Mouse (Mus musculus): Measurements from ENCODE around the gene Baz2b. TPM values are rescaled to one million over a fixed set of nuclear protein-coding genes. Genes with fewer than 3 reads are reported as not detected.

Baz2b gene
- polyA plus RNA-seq (2016; fragmentation: Nextera tagmentation; extraction: Ambion mirVana): 71.2 and 76.3 TPM in 2 replicates

- H3K27ac ChIP-seq: peak within 1 kb of the TSS; percentile 89
- peak within 1 kb of the TSS; percentile 95 for H3K9ac ChIP-seq
- no peaks in the 10 kb centered on the region for H3K9me3 ChIP-seq
- peak; percentile 81 for ATAC-seq (ENCODE audit: insufficient number of reproducible peaks, insufficient read depth, low FRiP score, low TSS enrichment)
- H3K4me2 ChIP-seq (replicated peaks): peak within 1 kb of the TSS; percentile 82
- peaks cover 20% of the 10 kb centered on the region; the same call in 1 of the 2 replicates for H3K36me3 ChIP-seq
- H3K27me3 ChIP-seq: no peaks in the 10 kb centered on the region
- peaks cover 22% of the 10 kb centered on the region for H3K4me1 ChIP-seq
- WGBS: 2% methylated on average over 76 of the region's 109 CpGs
- peak within 1 kb of the TSS; percentile 95 for H3K4me3 ChIP-seq
Observed at GRCm38 (mm10) chr2:60209703-60210651, at the start of gene Baz2b, which contains the start of gene March7. Gene Baz2b (minus strand): TSS chr2:60209839. Gene March7 (plus strand): TSS chr2:60209887.

GRCm38 (mm10) chr2:60259186-60259585 lies 49.5 kb upstream of the Baz2b start:
- H3K9me3 ChIP-seq: no peaks in the 10 kb centered on the region
- H3K36me3 ChIP-seq: peaks cover 4% of the 10 kb centered on the region; the same call in 1 of the 2 replicates
- no peak overlapping the region for H3K4me2 ChIP-seq (replicated peaks)
- H3K27me3 ChIP-seq: no peaks in the 10 kb centered on the region
- ATAC-seq (ENCODE audit: insufficient number of reproducible peaks, insufficient read depth, low FRiP score, low TSS enrichment): no peak
- no peaks in the 10 kb centered on the region for H3K4me1 ChIP-seq
- H3K9ac ChIP-seq: no peak overlapping the region
- no peak overlapping the region for H3K27ac ChIP-seq
- 95% methylated on average over 5 of the region's 5 CpGs for WGBS
- no peak overlapping the region for H3K4me3 ChIP-seq

GRCm38 (mm10) chr2:60256751-60257150 lies 47.1 kb upstream of the Baz2b start:
- no peak overlapping the region for H3K27ac ChIP-seq
- 86% methylated on average over 2 of the region's 2 CpGs for WGBS
- no peaks in the 10 kb centered on the region for H3K27me3 ChIP-seq
- no peak overlapping the region for H3K4me3 ChIP-seq
- ATAC-seq (ENCODE audit: insufficient number of reproducible peaks, insufficient read depth, low FRiP score, low TSS enrichment): no peak
- H3K9me3 ChIP-seq: no peaks in the 10 kb centered on the region
- no peak overlapping the region for H3K4me2 ChIP-seq (replicated peaks)
- H3K4me1 ChIP-seq: no peaks in the 10 kb centered on the region
- peaks cover 10% of the 10 kb centered on the region; the same call in 1 of the 2 replicates for H3K36me3 ChIP-seq
- H3K9ac ChIP-seq: no peak overlapping the region

- Histone ChIP-seq H3K27ac (no peak overlapping the region), H3K4me1 (no peaks in the 10 kb centered on the region), H3K4me3 (no peak overlapping the region), H3K9ac (no peak overlapping the region), H3K4me2 (replicated peaks) (no peak overlapping the region), H3K36me3 (peaks cover 17% of the 10 kb centered on the region), H3K27me3 (no peaks in the 10 kb centered on the region), H3K9me3 (no peaks in the 10 kb centered on the region)
- no peak for ATAC-seq (ENCODE audit: insufficient number of reproducible peaks, insufficient read depth, low FRiP score, low TSS enrichment)
Observed at GRCm38 (mm10) chr2:60253506-60253905, 43.9 kb upstream of the Baz2b start.

- H3K9ac ChIP-seq: no peak overlapping the region
- H3K27me3 ChIP-seq: no peaks in the 10 kb centered on the region
- peaks cover 17% of the 10 kb centered on the region for H3K36me3 ChIP-seq
- ATAC-seq (ENCODE audit: insufficient number of reproducible peaks, insufficient read depth, low FRiP score, low TSS enrichment): no peak
- H3K4me2 ChIP-seq (replicated peaks): no peak overlapping the region
- H3K9me3 ChIP-seq: no peaks in the 10 kb centered on the region
- 86% methylated on average over 4 of the region's 4 CpGs for WGBS
- H3K27ac ChIP-seq: no peak overlapping the region
- H3K4me3 ChIP-seq: no peak overlapping the region
- no peaks in the 10 kb centered on the region for H3K4me1 ChIP-seq
Observed at GRCm38 (mm10) chr2:60252782-60253181, 43.1 kb upstream of the Baz2b start.

- Histone ChIP-seq H3K4me1 (no peaks in the 10 kb centered on the region), H3K27me3 (no peaks in the 10 kb centered on the region), H3K27ac (no peak overlapping the region), H3K9me3 (no peaks in the 10 kb centered on the region), H3K4me3 (no peak overlapping the region), H3K4me2 (replicated peaks) (no peak overlapping the region), H3K36me3 (peaks cover 67% of the 10 kb centered on the region), H3K9ac (no peak overlapping the region)
- 79% methylated on average over 7 of the region's 7 CpGs for whole genome bisulfite sequencing
- ATAC-seq (ENCODE audit: insufficient number of reproducible peaks, insufficient read depth, low FRiP score, low TSS enrichment): no peak
Observed at GRCm38 (mm10) chr2:60234506-60234905, 24.9 kb upstream of the Baz2b start.

- H3K9me3 ChIP-seq: no peaks in the 10 kb centered on the region
- H3K4me3 ChIP-seq: no peak overlapping the region
- no peaks in the 10 kb centered on the region for H3K4me1 ChIP-seq
- no peak overlapping the region for H3K27ac ChIP-seq
- no peak for ATAC-seq (ENCODE audit: insufficient number of reproducible peaks, insufficient read depth, low FRiP score, low TSS enrichment)
- H3K4me2 ChIP-seq (replicated peaks): no peak overlapping the region
- H3K9ac ChIP-seq: no peak overlapping the region
- H3K27me3 ChIP-seq: no peaks in the 10 kb centered on the region
- WGBS: 66% methylated on average over 2 of the region's 2 CpGs
- peaks cover 62% of the 10 kb centered on the region for H3K36me3 ChIP-seq
Observed at GRCm38 (mm10) chr2:60233147-60233546, 23.5 kb upstream of the Baz2b start.

- Histone ChIP-seq H3K4me1 (no peaks in the 10 kb centered on the region), H3K4me2 (replicated peaks) (no peak overlapping the region), H3K36me3 (peaks cover 43% of the 10 kb centered on the region), H3K4me3 (no peak overlapping the region), H3K9ac (no peak overlapping the region), H3K27ac (no peak overlapping the region), H3K27me3 (no peaks in the 10 kb centered on the region), H3K9me3 (no peaks in the 10 kb centered on the region)
- WGBS: 86% methylated on average over 2 of the region's 2 CpGs
- ATAC-seq (ENCODE audit: insufficient number of reproducible peaks, insufficient read depth, low FRiP score, low TSS enrichment): no peak
Observed at GRCm38 (mm10) chr2:60230361-60230760, 20.7 kb upstream of the Baz2b start.

- H3K27ac ChIP-seq: no peak overlapping the region
- no peak overlapping the region for H3K9ac ChIP-seq
- WGBS: 71% methylated on average over 1 of the region's 1 CpGs
- H3K4me2 ChIP-seq (replicated peaks): no peak overlapping the region
- peaks cover 31% of the 10 kb centered on the region for H3K36me3 ChIP-seq
- no peak for ATAC-seq (ENCODE audit: insufficient number of reproducible peaks, insufficient read depth, low FRiP score, low TSS enrichment)
- no peaks in the 10 kb centered on the region for H3K27me3 ChIP-seq
- H3K9me3 ChIP-seq: no peaks in the 10 kb centered on the region
- no peaks in the 10 kb centered on the region for H3K4me1 ChIP-seq
- H3K4me3 ChIP-seq: no peak overlapping the region
Observed at GRCm38 (mm10) chr2:60228470-60228869, 18.8 kb upstream of the Baz2b start.

GRCm38 (mm10) chr2:60223489-60223888 lies 13.8 kb upstream of the Baz2b start:
- H3K9ac ChIP-seq: no peak overlapping the region
- H3K36me3 ChIP-seq: no peaks in the 10 kb centered on the region
- no peaks in the 10 kb centered on the region for H3K27me3 ChIP-seq
- no peaks in the 10 kb centered on the region for H3K9me3 ChIP-seq
- H3K4me1 ChIP-seq: no peaks in the 10 kb centered on the region
- H3K4me3 ChIP-seq: no peak overlapping the region
- H3K27ac ChIP-seq: no peak overlapping the region
- ATAC-seq (ENCODE audit: insufficient number of reproducible peaks, insufficient read depth, low FRiP score, low TSS enrichment): no peak
- no peak overlapping the region for H3K4me2 ChIP-seq (replicated peaks)
- 86% methylated on average over 1 of the region's 1 CpGs for WGBS

- H3K9me3 ChIP-seq: no peaks in the 10 kb centered on the region
- no peak overlapping the region for H3K9ac ChIP-seq
- no peaks in the 10 kb centered on the region for H3K36me3 ChIP-seq
- H3K27ac ChIP-seq: no peak overlapping the region
- no peaks in the 10 kb centered on the region for H3K27me3 ChIP-seq
- no peak overlapping the region for H3K4me2 ChIP-seq (replicated peaks)
- ATAC-seq (ENCODE audit: insufficient number of reproducible peaks, insufficient read depth, low FRiP score, low TSS enrichment): no peak
- H3K4me1 ChIP-seq: no peaks in the 10 kb centered on the region
- H3K4me3 ChIP-seq: no peak overlapping the region
- WGBS: 87% methylated on average over 2 of the region's 2 CpGs
Observed at GRCm38 (mm10) chr2:60221954-60222353, 12.3 kb upstream of the Baz2b start.

- no peaks in the 10 kb centered on the region for H3K27me3 ChIP-seq
- ATAC-seq (ENCODE audit: insufficient number of reproducible peaks, insufficient read depth, low FRiP score, low TSS enrichment): no peak
- no peak overlapping the region for H3K27ac ChIP-seq
- 72% methylated on average over 6 of the region's 6 CpGs for WGBS
- H3K9me3 ChIP-seq: no peaks in the 10 kb centered on the region
- H3K36me3 ChIP-seq: 0 out of 2 replicates have a peak, but pooled peaks cover 4% of the 10 kb centered on the region
- H3K4me3 ChIP-seq: no peak overlapping the region
- H3K4me2 ChIP-seq (replicated peaks): no peak overlapping the region
- no peaks in the 10 kb centered on the region; the same call in 1 of the 2 replicates for H3K4me1 ChIP-seq
- H3K9ac ChIP-seq: no peak overlapping the region
Observed at GRCm38 (mm10) chr2:60221236-60221635, 11.6 kb upstream of the Baz2b start.
